Mouse (Mus musculus) urinary bladder, postnatal 10 days (tissue): ENCODE measurements around the gene Taf8.

ENCODE experiments used
- DNase-seq: peaks from one replicate; pipeline ENCODE4 v3.0.0; 2022; ENCODE audit warnings: low spot score

Taf8 gene

DNA sequence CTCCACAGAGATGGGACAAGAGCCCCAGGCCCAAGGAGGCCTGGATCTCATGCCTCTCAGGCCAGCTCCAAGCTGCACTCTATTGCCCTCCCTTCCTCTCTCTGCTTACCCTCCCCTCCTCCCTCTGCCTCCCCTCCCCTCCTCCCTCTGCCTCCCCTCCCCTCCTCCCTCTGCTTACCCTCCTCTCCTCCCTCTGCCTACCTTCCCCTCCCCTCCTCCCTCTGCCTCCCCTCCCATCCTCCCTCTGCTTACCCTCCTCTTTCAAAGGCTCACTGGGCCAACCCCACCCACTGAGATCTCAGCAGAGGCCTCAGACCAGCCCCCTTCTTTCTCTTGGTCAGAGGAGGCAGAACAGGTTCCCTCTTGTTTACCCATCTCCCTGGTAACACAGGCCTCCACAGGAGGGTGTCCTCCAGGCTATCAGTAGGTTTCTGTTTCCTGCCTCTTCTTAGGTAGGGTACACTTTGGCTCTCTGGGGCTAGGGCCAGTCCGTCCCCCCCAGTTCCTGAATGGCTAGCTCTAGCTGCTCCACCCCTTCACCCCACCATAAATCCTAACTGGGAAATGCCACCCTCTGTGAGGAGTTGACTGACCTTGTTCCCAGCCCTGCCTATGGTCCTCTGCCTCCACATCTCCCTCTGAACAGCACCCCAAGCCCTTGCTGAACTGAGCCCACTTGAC, 17.7 kb downstream of the Taf8 start:
- DNase-seq, result no peak

DNA sequence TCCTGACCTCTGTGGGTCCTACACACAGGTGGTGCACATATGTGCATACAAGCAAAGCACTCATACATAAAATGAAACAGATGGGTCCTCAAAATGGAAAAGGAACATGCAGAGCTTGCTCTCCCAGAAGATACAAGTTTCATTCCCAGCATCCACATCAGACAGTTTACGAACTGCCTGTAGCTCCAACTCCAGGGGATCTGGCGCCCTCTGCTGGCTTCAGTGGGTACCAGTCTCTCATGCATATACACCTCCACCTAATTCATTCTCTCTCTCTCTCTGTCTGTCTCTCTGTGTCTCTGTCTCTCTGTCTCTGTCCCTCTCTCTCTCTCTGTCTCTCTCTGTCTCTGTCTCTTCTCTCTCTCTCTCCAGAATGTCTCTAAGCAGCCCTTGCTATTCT, 19.7 kb downstream of the Taf8 start:
- DNase-seq, result no peak

DNA sequence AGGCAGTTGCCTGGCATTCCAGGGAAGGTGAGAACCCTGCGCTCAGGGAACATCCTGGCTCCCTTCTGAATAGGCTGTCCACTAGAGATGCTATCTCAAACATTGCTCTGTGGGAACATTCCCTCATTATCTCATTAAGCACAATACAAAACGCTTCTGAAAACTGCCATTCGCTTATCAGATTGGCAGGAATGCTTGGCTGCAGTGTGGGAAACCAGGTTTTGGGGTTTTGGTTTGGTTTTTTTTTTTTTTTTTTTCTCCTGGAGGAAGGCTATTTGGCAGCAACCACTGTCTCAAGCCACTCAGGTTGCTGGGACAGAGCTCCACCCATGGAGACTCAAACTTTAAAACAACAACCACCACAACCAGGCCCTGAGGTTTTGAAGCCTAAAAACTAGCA, 22.2 kb downstream of the Taf8 start:
- DNase-seq, result no peak

DNA sequence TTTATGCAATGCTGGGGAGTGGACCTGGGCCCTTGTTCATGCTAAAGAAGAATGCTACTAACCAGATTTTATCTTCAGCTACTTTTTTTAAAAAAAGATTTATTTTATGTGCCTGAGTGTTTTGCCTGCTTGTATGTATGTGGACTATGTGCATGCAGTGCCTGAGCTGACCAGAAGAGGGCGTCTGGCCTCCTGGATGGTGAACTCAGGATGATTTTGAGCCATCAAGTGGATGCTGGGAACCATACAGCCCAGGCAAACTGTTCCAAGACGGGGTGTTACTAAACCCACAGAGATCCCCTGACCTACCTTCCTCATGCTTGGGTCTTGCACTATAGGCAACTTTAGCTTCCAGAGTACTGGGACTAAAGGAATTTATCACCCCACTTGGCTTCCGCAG, 26.4 kb downstream of the Taf8 start:
- no peak for DNase-seq

DNA sequence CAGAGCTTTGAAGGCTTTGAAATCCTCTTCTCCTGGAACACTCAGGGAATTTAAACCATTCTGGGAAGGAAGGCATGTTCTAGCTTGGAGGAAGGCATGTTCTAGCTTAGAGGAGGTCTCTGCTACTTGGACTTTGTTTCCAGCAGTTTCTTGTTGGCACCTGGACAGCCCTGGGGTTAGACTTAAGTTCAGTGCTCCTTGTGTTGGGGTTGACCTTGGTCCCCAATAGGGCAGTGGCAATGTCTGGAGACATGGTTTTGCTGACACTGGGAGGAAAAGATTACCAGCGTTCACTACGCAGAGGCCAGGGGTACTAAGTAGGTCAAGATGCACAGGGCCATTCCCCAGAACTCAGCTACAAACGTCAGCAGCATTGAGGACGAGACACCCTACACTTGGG, 26.9 kb downstream of the Taf8 start:
- no peak for DNase-seq

DNA sequence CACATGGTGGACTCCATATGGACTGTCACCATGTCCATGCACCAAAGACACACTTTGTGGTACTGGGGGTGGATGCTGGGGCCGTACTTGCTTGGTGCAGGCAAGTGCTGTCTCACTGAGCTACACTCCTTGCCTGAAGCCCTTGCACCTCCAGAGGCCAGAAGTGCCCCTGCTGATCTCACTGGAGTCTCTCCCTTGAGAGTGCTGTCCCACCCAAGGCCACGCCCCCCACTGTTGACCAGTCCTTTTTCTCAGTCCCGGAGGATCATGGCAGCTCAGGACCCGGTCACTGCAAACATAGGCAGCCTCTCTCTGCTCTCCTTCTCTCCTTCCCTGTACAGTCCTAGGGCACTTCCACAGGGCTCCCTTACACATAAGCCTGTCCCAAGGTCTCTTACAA, 27.8 kb downstream of the Taf8 start:
- DNase-seq, result no peak

DNA sequence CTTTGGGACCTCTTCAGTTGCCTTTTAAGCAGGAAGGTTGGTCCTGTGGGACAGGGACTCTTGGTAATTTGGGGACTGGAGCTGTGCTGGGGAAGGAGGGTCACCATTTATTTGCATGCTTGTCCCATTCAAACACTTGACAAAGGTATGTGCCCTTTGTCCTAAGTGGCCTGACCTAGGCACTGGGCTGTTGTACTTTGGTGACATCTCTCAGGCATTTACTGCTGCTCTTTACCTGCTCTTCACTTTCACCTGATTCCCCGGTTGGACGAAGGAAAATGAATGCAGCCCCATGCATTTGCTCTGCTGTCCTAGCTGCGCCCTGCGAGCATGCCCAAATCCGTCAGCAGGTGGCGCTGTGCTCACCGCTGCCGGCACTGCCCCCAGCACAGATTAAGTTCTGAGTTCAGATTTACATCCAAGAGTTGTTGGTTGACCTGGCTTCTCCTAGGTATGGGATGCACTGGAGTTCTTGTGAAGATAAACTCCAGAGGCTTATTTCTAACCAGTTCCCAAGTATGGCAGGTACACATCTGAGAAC, 28.6 kb downstream of the Taf8 start:
- DNase-seq, result no peak

DNA sequence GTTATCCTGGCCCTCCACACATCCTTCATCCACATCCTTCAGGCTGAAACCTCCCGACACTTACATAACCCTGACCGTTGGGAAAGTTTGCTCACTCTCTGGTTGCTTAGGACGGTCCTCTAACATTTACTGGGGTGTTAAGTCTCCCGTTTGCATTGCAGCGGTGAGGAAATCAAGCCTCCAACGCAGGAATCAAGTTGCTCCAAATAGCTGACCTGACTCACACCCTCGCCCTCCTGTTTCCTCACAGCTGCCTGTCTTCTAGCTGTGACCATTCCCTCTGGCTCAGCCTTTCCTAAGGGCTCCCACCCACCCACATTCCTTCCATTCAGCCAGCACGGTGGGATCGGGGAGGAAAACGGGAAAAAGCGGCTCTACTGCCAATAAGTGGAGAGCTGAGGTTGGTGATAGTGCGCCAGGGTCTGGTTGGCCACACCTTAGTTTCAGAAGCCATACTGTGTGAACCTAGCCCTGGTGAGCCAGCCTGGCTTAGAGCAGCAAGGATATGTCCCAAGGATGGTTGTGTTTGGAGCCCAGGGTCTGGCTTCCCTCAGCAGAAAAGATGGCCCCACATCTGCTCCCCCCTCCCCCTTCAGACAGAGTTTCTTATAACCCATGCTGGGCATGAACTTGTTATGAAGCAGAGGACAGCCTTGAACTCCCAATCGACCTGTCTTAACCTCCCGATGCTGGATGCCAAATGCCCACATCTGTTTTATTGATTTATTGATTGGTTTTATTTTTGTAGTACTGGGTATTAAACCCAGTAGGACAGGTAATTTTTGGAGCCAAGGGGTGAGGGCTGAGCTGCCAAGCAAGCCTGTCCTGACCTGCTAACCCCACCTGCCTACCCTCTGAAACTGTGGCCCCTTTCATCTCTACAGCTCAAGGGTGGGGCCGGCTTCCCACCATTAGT, 29.4 kb downstream of the Taf8 start:
- DNase-seq, result no peak

DNA sequence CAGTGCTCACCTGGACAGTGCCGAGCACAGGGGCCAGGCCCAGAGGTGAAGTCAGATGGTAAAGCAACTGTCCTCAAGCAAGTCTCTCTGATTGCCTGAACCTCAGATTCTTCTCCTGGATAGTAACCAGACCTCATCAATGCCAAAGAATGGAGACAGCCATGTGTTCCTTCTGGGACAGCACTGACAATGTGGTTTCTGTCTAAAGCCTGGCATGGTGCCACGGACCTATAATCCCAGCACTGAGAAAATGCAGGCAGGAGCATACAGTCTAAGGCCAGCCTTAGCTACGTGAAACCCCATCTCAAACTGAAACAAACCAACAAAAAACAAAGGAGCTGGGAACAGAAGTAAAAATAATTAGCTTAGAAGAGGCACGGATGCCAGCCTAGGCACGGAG, 31.4 kb downstream of the Taf8 start:
- no peak for DNase-seq

DNA sequence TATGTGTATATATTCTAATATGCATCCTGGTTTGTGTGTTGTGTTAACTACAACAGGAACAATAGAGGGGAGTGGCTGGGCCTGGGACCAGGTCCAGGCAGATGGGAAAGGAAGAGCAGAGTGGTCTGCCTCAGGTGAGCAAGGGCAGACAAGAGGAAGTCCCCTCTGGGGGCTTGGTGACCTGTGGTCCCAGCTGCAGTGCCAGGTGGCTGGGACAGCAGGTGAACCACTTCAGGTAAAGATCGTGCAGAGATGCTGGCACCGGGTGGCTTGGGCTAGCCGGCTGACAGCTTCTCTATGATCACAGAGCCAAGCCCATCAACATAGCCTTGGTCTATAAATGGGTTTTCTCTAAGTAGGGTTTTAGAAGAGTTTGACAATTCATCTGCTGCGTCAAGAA, 32.0 kb downstream of the Taf8 start:
- no peak for DNase-seq

DNA sequence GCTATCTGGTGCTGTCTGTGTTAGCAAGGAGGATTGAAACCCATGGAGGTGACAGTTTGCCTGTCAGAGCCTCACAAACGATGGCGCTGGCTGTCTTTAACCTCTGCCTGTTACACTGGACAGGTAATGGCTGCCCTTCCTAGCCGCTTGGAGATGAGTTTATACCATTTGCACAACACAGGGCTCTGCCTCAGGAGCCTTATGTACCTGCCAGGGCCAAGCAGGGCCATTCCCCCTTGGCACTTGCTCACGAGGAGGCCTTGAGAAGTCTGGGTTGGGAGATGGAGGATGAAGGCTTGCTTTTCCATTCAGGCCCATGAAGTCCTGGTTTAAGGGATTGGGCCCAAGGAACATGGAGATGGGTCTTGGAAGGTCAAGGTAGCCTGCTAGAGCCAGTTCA, 32.5 kb downstream of the Taf8 start:
- DNase-seq, result no peak

DNA sequence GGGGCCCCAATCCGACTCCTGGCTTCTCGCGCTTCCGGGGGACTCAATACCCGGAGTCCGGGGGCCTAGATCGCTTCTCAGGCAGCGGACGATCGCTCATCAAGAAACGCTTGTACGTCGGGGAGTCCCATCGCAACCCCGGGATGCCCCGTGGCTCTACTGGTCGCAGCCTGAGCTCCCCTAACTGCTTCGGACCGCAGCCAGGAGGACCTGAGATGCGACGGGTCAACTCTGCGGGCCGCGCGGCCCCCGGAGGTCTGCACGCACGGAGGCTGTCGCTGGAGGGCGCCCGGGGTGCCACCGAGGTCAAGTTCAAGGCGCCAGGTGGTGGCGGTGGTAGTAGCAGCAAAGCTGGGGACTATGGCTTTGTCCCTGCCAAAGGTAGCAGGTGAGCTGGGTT, 33.6 kb downstream of the Taf8 start:
- DNase-seq, result no peak

DNA sequence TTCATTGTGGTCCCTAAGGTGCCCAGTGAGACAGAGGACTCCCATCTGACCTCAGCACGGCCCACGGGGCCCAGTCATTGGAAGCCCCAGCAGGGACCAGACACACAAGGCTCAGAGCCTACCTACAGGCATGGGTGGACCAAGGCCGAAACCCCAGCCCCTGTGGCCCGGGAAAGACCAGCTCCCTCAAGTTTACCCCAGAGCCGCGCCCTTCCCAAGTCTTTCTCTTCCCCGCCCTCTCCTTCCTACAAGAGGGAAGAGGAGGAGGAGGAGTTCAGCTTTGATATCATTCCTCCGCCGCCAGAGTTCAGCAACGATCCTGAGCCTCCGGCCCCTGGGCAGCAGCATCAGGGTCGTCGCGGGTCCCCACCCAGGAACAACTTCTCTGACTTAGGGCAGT, 34.0 kb downstream of the Taf8 start:
- DNase-seq, result no peak

DNA sequence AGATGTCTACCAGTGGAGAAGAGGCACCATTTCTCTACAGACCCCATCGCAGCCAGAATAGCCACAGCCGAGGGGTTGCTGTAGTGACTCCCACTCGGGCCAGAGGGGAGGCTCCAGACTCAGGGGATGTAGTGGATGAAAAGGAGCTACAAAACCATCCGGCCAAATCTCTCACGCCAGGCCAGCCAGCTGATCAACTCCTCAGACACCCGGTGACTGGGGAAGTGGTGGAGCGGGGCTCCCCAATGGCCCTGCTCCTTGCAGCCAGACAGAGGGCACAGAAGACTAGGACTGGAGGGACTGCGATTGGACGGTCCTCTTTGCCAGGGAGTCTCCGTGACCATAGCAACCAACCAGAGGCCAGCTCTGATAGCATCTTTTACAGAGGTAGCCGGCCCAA, 34.4 kb downstream of the Taf8 start:
- DNase-seq, result no peak

DNA sequence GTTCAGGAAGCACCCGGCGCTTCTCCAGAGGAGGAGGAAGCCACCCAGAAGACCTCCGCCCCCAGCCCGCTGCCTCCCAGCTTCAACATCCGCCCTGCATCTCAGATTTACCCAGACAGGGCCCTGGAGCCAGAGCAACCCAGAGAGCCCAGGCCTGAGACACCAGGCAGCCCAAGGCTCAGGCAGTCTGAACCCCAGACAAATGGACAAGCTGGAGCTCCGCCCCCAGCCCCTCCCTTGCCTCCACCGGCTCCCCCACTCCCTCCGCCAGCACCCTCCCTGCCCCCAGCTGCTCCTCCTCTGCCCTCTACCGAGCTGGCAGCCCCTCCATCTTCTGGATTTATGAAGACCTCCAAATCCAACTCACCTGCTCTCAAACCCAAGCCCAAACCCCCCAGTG, 35.8 kb downstream of the Taf8 start:
- no peak for DNase-seq

DNA sequence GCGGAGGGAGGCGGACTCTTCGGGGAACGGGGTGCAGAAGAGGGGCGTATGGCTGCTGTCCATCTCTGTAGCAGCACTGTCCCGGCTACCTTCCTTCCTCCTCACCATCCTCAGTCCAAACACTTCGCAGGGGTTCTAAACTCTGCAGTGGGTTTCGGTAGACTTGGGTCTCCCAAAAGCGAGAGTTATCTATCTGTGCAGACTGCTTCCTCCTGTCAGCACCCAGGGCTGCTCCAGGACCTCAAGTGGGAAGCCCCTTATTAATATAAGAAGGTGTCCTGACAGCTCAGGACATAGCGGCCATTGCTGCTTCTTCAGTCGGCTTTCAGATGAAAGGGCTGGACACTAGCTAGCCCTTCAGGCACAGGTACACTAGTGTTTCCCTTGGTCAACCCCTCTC, 37.1 kb downstream of the Taf8 start:
- DNase-seq, result no peak

DNA sequence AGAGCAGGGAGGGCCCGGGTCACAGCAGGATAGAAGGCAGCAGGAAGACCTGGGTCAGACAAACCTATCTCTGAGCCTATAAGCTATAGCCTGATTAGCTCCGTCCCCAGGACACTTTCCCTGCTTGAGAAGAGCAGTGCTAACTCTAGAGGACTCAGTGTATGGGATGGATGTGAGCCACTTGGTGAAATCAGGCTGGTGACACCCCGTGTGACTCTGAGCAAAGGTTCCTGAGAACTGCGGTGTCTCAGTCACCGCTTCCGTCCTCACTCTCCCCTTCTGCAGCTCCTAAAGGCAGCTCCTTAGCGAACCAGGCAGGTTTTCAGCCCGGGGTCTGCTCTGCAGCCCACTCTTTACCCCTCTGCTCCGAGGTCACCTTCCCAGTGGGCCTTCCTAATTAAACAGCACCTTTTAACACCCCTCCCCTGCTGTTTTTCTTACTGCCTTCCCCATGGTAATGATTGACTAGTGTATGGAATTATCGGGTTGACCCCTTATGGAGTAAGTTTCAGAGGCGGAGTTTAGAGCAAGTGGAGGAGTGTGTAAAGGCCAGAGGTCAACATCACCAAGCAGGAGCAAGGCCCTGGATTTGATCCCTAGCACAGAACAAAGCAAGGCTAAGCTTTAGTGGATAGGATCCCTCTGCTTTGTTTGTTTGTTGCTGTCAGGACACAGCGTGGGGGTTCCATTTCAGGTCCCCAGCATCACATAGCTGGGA, 37.7 kb downstream of the Taf8 start:
- DNase-seq, result no peak

DNA sequence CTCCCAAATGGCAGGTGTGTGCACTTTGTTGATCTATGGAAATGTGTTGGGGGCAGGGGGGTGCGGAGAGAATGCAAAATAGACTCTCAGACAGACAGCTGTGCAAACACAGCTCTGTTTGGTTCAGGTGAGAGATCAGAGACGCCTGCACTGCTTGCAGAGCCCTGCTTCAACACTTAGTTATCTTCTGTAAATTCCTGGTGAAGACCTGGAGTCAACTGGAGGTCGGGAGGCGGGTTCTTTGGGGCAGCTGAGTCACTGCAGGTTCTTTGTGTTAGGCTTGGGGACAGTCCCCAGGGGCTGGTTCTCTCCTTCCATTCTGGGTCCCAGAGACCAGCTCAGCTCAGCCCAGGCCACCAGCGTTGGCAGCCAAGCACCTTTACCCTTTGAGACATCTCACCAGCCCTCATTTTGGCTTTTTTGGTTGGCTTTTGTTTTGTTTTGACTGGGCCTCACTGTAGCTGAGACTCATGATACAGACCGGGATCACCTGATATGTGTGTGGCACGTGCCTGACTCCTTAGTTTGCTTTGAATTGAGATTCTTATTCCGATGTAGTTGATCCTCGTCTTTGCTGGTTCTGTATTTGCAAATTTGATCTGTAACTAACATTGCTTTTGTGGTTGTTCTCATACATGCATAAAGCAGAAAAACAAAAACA, 39.2 kb downstream of the Taf8 start:
- no peak for DNase-seq

DNA sequence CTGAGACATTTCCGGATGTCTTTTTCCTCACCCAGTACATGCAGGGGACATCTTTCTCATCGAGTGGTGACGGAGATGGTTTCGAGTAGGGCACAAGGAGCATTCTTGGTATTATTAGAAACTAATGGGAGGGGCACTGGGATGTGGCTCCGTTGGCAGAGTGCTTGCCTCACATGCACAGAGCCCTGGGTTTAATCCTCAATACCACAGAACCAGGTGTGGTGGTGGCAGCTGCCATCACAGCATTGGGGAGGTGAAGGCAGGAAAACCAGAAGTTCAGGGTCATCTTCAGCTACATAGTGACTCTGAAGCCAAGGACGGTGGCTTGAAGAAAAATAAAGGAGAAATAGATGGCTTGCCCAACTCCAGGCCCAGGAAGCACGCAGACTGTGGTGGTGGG, 39.9 kb downstream of the Taf8 start:
- no peak for DNase-seq

DNA sequence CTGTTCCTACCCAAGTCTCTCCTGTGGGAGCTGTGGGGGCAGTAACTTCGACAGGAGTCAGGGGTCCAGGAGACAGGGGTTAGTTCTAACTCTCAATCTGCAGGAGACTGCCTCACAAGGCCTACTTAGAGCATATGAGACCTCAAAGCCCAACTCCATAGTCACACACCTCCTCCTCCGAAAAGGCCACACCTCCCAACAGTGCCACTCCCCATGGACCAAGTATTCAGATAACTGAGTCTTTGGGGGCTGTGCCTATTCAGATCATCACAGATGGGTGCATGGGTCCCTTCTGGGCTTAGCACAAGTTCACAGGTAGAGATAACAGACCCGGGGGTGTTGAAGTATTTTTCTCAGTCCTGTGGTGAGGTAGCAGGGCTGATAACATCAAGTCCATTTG, 40.4 kb downstream of the Taf8 start:
- DNase-seq, result no peak

DNA sequence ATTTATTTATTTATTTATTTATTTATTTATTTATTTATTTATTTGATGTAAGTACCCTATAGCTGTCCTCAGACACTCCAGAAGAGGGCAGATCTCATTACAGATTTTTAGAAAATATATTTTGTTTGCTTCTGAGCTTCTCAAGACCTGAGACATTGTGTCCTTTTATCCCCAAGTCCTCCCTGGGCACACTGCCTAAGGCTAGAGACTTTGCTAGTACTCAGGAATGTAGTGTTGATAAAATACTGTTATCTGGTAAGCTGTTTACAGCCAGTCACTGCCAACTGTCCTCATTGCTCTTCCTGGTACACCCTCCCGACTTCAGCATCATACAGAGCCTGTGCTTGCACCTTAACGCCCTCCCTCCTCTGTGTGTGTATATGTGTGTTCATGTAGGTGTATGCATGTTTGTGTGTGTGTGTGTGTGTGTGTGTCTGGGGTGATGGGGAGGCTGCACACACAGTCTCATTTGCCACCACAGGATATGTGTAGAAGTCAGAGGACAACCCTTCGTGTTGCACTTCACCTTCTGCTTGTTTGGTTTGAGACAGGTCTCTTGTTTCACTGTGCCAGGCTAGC, 42.7 kb downstream of the Taf8 start:
- no peak for DNase-seq

DNA sequence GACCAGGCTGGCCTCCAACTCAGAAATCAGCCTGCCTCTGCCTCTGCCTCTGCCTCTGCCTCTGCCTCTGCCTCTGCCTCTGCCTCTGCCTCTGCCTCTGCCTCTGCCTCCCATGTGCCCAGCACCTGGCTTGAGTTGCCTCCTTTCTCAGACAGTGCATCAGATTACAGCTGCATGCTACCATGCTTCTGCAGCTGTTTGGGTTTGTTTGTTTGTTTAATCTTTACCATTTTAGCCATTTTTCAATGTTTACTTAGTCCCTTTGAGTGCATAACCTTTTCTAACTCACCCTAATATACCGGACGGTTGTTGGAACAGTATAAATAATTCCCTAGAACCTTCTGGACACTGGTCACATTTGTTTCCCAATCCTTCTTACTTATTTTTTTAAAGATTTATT, 43.2 kb downstream of the Taf8 start:
- no peak for DNase-seq
